Mouse (Mus musculus) stomach, postnatal 0 days (tissue): Measurements from ENCODE around the gene Mif4gd.

Experiments
- CTCF ChIP-seq: IDR thresholded peaks from 2 replicates; pipeline ENCODE4 v1.5.1; 2016; ENCODE audit warnings: antibody characterized with exemption, low read depth, mild to moderate bottlenecking, moderate library complexity
- EP300 ChIP-seq: optimal IDR thresholded peaks from 2 replicates; pipeline ENCODE3; 2016; ENCODE audit warnings: antibody characterized with exemption

GRCm38 (mm10) chr11:115603476-115604303 lies 9.1 kb downstream of the Mif4gd start, which contains the start of the genes Mrps7 and Gga3:
- TF ChIP-seq CTCF (no peak; the same call in 1 of the 2 replicates), EP300 (peak; percentile 95)
